Mouse (Mus musculus) splenic B cell, adult 2 months (primary cell): ENCODE data around the gene A230050P20Rik.

ENCODE experiments used
- DNase-seq: peaks from one replicate; pipeline ENCODE4 v3.0.0-alpha.2; 2011; ENCODE audit warnings: low read depth, low spot score
- H3K27me3 ChIP-seq: 2 replicates; pipeline ENCODE4 v1.6.1; 2012; ENCODE audit warnings: mild to moderate bottlenecking, low read length, moderate library complexity, mixed read lengths; ENCODE audit not compliant: control insufficient read depth, poor library complexity, insufficient read depth, severe bottlenecking
- H3K36me3 ChIP-seq: 2 replicates; pipeline ENCODE4 v1.6.1; 2012; ENCODE audit warnings: mild to moderate bottlenecking, low read length, moderate library complexity, mixed read lengths; ENCODE audit not compliant: control insufficient read depth, poor library complexity, insufficient read depth, severe bottlenecking

Gene A230050P20Rik

GRCm38 (mm10) chr9:20861821-20862220 is 6.6 kb upstream of the A230050P20Rik start:
- no peaks in the 10 kb centered on the region for H3K27me3 ChIP-seq
- peak; percentile 65 for DNase-seq
- no peaks in the 10 kb centered on the region for H3K36me3 ChIP-seq

- Histone ChIP-seq H3K36me3 (no peaks in the 10 kb centered on the region), H3K27me3 (no peaks in the 10 kb centered on the region)
- DNase-seq, result no peak
These were observed 6.2 kb upstream of the A230050P20Rik start for GRCm38 (mm10) chr9:20862225-20862624.

GRCm38 (mm10) chr9:20866879-20867278 is 1.6 kb upstream of the A230050P20Rik start:
- Histone ChIP-seq H3K36me3 (no peaks in the 10 kb centered on the region), H3K27me3 (no peaks in the 10 kb centered on the region)
- no peak for DNase-seq

GRCm38 (mm10) chr9:20869246-20869645 is 804 bp downstream of the A230050P20Rik start:
- Histone ChIP-seq H3K36me3 (peaks cover 3% of the 10 kb centered on the region), H3K27me3 (no peaks in the 10 kb centered on the region)
- peak; percentile 24 for DNase-seq

DNA sequence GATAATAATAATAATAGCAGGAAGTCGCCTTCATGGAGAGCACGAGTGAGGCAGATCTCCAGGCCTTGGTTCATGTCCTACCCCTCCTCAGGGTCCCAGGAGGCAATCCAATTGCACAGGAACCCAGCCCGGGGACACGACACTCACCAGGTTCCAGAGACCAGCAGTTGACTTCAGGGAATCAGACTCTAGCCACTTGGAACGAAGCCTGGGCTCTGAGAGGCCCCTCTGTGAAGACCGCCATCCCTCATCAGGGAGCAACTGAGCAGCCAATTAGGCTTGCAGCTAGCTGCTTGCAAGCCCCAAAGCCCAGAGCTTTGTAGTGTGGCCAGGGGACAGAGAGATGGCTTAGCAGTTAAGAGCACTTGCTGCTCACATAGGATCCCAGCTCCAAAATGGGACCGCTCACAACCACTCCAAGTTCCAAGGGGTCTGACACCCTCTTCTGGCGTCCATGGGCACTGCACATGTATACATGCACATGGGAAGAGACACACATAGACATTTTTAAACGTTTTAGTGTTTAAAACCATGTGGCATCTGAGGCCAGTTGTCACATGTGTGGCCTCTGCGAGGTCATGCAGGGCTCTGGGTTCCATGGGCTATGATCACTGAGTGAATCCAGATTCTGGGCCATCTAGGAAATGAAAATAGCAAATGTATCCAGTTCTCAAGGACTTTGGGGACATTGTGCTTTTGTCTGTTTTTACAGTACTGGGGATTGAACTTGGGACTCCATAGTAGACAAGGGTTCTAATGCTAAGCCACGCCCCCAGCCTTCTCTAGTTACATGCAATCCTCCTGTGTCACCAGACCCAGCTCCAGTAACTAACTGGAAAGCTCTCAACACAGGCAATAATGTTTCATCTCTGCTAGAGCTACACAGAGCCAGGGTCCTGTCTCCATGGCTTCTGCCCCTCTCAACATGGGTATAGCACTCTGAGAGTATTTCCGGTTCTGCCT is 2.0 kb downstream of the A230050P20Rik start:
- no peak for DNase-seq
- Histone ChIP-seq H3K27me3 (no peaks in the 10 kb centered on the region), H3K36me3 (peaks cover 3% of the 10 kb centered on the region)

DNA sequence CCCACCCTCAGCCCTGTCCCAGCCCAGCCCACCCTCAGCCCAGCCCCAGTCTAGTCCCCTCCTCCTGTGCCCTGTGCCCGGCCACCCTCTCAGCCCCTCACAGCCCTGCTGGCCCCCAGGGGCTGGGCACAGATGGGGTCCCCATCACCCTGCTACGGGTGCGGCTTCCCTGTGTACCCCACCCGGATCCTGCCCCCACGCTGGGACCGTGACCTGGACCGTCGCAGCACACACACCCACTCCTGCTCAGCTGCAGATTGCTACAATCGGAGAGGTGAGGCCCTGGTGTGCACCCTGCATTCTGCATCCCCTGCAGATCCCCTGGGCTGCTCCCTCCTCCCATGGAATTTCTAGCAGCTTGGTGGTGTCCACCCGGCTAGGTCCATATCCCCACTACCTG is 4.5 kb downstream of the A230050P20Rik start:
- Histone ChIP-seq H3K36me3 (peaks cover 3% of the 10 kb centered on the region), H3K27me3 (no peaks in the 10 kb centered on the region)
- DNase-seq, result no peak

- peaks cover 3% of the 10 kb centered on the region for H3K36me3 ChIP-seq
- no peaks in the 10 kb centered on the region for H3K27me3 ChIP-seq
- no peak for DNase-seq
These were observed 5.1 kb downstream of the A230050P20Rik start for GRCm38 (mm10) chr9:20873521-20873920.

- Histone ChIP-seq H3K36me3 (peaks cover 3% of the 10 kb centered on the region), H3K27me3 (no peaks in the 10 kb centered on the region)
- no peak for DNase-seq
These were observed 6.8 kb downstream of the A230050P20Rik start for GRCm38 (mm10) chr9:20875021-20875790.

GRCm38 (mm10) chr9:20876318-20877117 is 8.1 kb downstream of the A230050P20Rik start:
- no peak for DNase-seq
- H3K36me3 ChIP-seq, result peaks cover 3% of the 10 kb centered on the region
- H3K27me3 ChIP-seq, result no peaks in the 10 kb centered on the region

- Histone ChIP-seq H3K36me3 (peaks cover 3% of the 10 kb centered on the region), H3K27me3 (no peaks in the 10 kb centered on the region)
- DNase-seq, result no peak
These were observed 8.9 kb downstream of the A230050P20Rik start for GRCm38 (mm10) chr9:20877118-20878040.

DNA sequence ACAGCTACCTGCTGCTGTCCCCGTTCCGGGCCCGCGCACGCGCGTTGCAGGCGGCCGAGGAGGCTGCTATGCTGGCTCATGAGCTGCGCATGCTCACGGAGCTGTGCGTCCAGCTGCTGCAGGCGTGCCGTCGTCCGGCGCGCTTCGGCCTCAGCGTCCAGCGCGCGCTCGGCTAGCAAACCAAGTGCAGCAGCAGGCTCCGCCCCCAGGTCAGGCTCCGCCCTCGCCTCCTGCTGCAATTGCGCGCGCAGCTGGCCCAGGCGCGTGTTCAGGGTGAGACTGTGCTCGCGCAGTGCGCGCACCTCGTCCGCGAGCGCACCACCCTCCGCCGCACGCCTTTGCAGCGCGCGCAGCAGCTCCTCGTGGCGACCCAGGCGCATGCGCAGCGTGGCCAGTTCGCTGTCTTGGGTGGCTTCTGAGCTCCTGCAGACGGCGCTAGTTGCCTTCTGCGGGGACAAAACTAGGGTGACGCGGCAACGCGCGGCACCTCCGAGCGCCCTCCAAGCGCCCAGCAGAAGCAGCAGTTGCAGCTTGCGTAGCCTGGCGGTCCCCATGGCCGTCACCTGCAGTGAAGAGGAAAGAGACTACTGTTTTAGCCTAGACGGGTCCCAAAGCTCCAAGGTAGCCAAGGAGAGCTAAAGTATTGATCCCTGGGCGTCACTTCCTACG is 9.7 kb downstream of the A230050P20Rik start:
- peak; percentile 100 for DNase-seq
- Histone ChIP-seq H3K36me3 (no peaks in the 10 kb centered on the region; the same call in 1 of the 2 replicates), H3K27me3 (no peaks in the 10 kb centered on the region)

DNA sequence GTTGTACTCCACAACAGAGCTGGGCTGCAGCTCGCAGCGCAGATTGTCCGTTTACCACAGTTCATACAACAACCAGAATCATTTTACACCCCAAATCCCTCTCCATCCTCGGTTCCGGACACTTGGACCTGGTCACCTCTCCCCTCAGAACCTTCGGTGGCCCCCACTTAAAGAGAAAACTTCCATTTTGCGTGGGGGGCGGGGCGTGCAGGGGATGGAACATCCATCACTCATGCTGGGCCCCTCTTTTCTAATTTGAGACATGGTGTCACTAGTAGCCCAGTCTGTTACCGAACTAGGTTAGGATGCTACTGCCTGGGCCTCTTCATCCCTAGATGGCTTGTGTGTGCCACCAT is 10.2 kb downstream of the A230050P20Rik start:
- DNase-seq, result no peak
- H3K27me3 ChIP-seq, result no peaks in the 10 kb centered on the region

GRCm38 (mm10) chr9:20879097-20879792 is 10.8 kb downstream of the A230050P20Rik start, which contains the start of gene Angptl6:
Angptl6 (minus strand) TSS chr9:20879727.
- H3K27me3 ChIP-seq, result no peaks in the 10 kb centered on the region
- DNase-seq, result peak; percentile 29
- H3K36me3 ChIP-seq, result no peaks in the 10 kb centered on the region

More for the DNA sequence above, 10.2 kb downstream of the A230050P20Rik start:
- H3K36me3 ChIP-seq, result no peaks in the 10 kb centered on the region; the same call in 1 of the 2 replicates
